Mouse (Mus musculus): ENCODE measurements at regions not wholly inside any gene's neighbourhood (a gene's known extent, or its start where the extent isn't known, plus 50 kb on each side); places are given as distances from the start of the nearest gene placed in this dataset.

DNA sequence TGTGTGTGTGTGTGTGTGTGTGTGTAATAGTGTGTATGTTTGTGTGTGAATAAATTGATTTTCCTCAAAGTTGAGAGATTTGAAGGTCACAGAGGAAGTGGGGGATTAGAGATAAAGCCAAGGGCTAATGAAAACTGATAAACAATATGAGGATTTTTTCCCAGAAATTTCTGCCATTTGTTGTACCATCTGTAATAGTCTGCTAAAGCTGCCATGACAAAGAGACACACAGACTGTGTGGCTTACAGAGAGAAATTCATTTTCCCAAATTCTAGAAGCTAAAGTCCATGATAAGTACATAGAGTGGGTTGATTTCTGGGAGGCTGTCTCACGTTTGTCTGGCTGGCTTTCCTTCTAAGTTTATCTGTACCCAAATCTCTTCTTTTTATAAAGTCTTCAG, 259.6 kb downstream of the Ndufa4 start:
- WGBS: 57% methylated on average over 1 of the region's 1 CpGs
- ATAC-seq (ENCODE audit: insufficient number of reproducible peaks, insufficient read depth, low FRiP score, low TSS enrichment, low read depth): no peak
- no peaks in the 10 kb centered on the region for H3K4me1 ChIP-seq (replicated peaks)
- no peak overlapping the region for H3K27ac ChIP-seq
- no peak overlapping the region for H3K4me2 ChIP-seq
- no peaks in the 10 kb centered on the region for H3K27me3 ChIP-seq
- no peaks in the 10 kb centered on the region for H3K9me3 ChIP-seq
- H3K9ac ChIP-seq (replicated peaks): no peak overlapping the region
- no peak overlapping the region for H3K4me3 ChIP-seq (replicated peaks)
- H3K36me3 ChIP-seq: no peaks in the 10 kb centered on the region

GRCm38 (mm10) chr6:11613331-11613730, 294.0 kb downstream of the Ndufa4 start:
- no peak for ATAC-seq (ENCODE audit: insufficient number of reproducible peaks, insufficient read depth, low FRiP score, low TSS enrichment, low read depth)
- Histone ChIP-seq H3K27ac (no peak overlapping the region), H3K4me2 (no peak overlapping the region), H3K9me3 (no peaks in the 10 kb centered on the region), H3K4me1 (replicated peaks) (no peaks in the 10 kb centered on the region), H3K4me3 (replicated peaks) (no peak overlapping the region), H3K27me3 (no peaks in the 10 kb centered on the region), H3K9ac (replicated peaks) (no peak overlapping the region), H3K36me3 (no peaks in the 10 kb centered on the region)
- 75% methylated on average over 4 of the region's 4 CpGs for WGBS

DNA sequence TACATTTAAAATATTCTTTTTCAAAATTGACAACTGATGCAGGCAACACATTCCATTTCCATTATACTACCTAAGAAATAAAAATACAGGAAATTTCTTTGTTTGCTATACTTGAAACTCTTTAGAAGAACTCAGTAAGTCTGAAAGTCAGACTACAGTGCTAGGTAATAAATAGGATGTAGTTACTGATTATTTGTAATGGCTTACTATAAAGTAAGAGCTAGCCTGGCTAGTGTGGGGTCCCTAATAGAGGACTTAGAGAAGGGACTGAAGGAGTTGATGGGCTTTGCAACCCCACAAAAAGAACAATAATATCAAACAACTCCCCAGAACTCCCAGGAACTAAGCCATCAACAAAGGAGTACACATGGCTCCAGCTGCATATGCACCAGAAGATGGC, 299.1 kb downstream of the Ndufa4 start:
- Histone ChIP-seq H3K36me3 (no peaks in the 10 kb centered on the region), H3K27ac (no peak overlapping the region), H3K9me3 (no peaks in the 10 kb centered on the region), H3K9ac (replicated peaks) (no peak overlapping the region), H3K4me1 (replicated peaks) (no peaks in the 10 kb centered on the region), H3K4me3 (replicated peaks) (no peak overlapping the region), H3K4me2 (no peak overlapping the region), H3K27me3 (no peaks in the 10 kb centered on the region)
- ATAC-seq (ENCODE audit: insufficient number of reproducible peaks, insufficient read depth, low FRiP score, low TSS enrichment, low read depth): no peak

DNA sequence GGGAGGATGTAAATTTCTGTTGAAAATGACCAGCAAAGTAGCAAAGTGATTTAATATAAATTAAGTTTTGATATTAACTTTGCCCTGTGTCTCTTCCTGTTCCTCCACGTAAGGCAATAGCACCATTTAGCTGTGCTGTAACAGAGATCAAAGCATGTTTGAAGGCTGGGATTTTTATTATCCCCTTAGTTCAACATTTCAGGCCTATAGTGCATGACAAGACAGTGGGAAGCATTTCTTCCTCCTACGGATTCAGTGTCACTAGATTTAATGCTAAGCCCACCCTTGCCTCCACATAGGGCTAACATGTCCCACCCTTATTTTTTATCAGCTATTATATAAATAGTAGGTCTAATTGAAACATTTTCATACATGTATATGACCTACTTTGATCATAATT, 299.6 kb downstream of the Ndufa4 start:
- Histone ChIP-seq H3K27ac (no peak overlapping the region), H3K9ac (replicated peaks) (no peak overlapping the region), H3K36me3 (no peaks in the 10 kb centered on the region), H3K9me3 (no peaks in the 10 kb centered on the region), H3K4me3 (replicated peaks) (no peak overlapping the region), H3K27me3 (no peaks in the 10 kb centered on the region), H3K4me1 (replicated peaks) (no peaks in the 10 kb centered on the region), H3K4me2 (no peak overlapping the region)
- 56% methylated on average over 2 of the region's 2 CpGs for WGBS
- no peak for ATAC-seq (ENCODE audit: insufficient number of reproducible peaks, insufficient read depth, low FRiP score, low TSS enrichment, low read depth)

- no peak overlapping the region for H3K27ac ChIP-seq
- no peaks in the 10 kb centered on the region for H3K27me3 ChIP-seq
- H3K9ac ChIP-seq (replicated peaks): no peak overlapping the region
- 57% methylated on average over 3 of the region's 3 CpGs for WGBS
- no peak overlapping the region for H3K4me2 ChIP-seq
- 0 out of 2 replicates have a peak, but pooled peaks cover 3% of the 10 kb centered on the region for H3K9me3 ChIP-seq
- no peak overlapping the region for H3K4me3 ChIP-seq (replicated peaks)
- no peaks in the 10 kb centered on the region for H3K36me3 ChIP-seq
- ATAC-seq (ENCODE audit: insufficient number of reproducible peaks, insufficient read depth, low FRiP score, low TSS enrichment, low read depth): no peak
- no peaks in the 10 kb centered on the region for H3K4me1 ChIP-seq (replicated peaks)
Measured at GRCm38 (mm10) chr6:11606055-11606454, 301.2 kb downstream of the Ndufa4 start.

- WGBS: 79% methylated on average over 4 of the region's 4 CpGs
- Histone ChIP-seq H3K4me1 (replicated peaks) (no peaks in the 10 kb centered on the region), H3K9ac (replicated peaks) (no peak overlapping the region), H3K36me3 (no peaks in the 10 kb centered on the region), H3K9me3 (0 out of 2 replicates have a peak, but pooled peaks cover 3% of the 10 kb centered on the region), H3K4me3 (replicated peaks) (no peak overlapping the region), H3K4me2 (no peak overlapping the region), H3K27me3 (no peaks in the 10 kb centered on the region), H3K27ac (no peak overlapping the region)
- ATAC-seq (ENCODE audit: insufficient number of reproducible peaks, insufficient read depth, low FRiP score, low TSS enrichment, low read depth): no peak
Measured at GRCm38 (mm10) chr6:11605526-11605925, 301.8 kb downstream of the Ndufa4 start.

DNA sequence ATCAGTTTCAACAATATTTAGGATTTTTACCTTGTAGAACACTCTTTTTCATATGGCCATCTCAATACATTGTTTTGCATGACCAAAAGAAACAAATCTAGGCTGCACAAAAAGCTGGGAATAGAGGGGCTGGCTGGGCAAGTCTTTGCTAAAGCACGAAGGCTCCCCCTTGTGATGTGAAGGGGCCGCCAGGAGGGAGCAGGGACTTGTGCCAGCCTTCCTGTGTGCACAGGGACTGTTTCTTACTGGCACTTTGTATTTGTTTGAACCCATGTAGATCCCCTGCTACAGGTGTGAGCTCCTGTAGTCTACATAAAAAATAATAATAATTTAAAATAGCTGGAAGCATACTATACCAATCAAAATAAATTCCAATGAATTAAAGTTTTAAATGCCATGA, 312.4 kb downstream of the Ndufa4 start:
- Histone ChIP-seq H3K4me3 (replicated peaks) (no peak overlapping the region), H3K9me3 (no peaks in the 10 kb centered on the region), H3K27ac (no peak overlapping the region), H3K9ac (replicated peaks) (no peak overlapping the region), H3K36me3 (no peaks in the 10 kb centered on the region), H3K27me3 (no peaks in the 10 kb centered on the region), H3K4me2 (no peak overlapping the region), H3K4me1 (replicated peaks) (peaks cover 12% of the 10 kb centered on the region)
- 22% methylated on average over 2 of the region's 2 CpGs for WGBS
- 0 out of 2 replicates have a peak, but pooled peaks have one; percentile 72 for ATAC-seq (ENCODE audit: insufficient number of reproducible peaks, insufficient read depth, low FRiP score, low TSS enrichment, low read depth)

DNA sequence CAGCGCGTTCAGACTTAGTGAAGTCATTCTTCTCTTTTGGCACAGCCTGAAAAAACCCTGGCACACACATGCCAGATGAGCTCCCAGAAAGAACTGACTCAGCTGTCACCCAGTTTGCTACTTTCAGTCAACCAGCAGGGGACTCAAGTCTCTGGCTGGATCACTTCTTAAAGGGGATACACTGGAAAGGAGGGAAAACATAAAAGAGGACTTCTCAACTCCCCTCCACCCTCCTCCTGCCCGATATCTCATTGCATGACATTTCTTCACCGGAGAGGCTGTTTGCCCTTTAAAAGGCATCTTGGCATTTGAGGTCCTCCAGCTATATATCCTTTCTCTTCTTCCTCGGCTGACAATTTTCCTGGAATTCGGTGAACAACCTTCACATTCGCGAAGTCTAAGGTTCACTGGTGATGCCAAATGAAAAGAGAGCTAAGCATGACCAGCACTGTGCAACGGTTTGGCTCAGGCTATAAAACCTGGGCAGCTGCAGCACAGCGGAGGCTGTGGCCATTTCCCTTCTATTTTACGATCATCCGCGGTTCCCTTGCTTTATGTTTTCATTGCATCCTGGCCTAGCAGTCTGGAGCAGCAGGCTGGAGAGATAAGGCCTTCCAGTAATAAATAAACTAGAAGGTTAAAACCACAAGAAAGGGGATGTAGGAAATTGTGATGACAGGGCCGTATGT, 313.6 kb downstream of the Ndufa4 start:
- Histone ChIP-seq H3K27me3 (no peaks in the 10 kb centered on the region), H3K9me3 (no peaks in the 10 kb centered on the region), H3K4me2 (peak overlapping the region; percentile 45), H3K9ac (replicated peaks) (no peak overlapping the region), H3K27ac (no peak overlapping the region), H3K36me3 (no peaks in the 10 kb centered on the region), H3K4me3 (replicated peaks) (peak overlapping the region; percentile 13; the same call in 1 of the 2 replicates), H3K4me1 (replicated peaks) (peaks cover 12% of the 10 kb centered on the region)
- WGBS: 21% methylated on average over 14 of the region's 14 CpGs
- ATAC-seq (ENCODE audit: insufficient number of reproducible peaks, insufficient read depth, low FRiP score, low TSS enrichment, low read depth): peak; percentile 87; the same call in 1 of the 2 replicates

DNA sequence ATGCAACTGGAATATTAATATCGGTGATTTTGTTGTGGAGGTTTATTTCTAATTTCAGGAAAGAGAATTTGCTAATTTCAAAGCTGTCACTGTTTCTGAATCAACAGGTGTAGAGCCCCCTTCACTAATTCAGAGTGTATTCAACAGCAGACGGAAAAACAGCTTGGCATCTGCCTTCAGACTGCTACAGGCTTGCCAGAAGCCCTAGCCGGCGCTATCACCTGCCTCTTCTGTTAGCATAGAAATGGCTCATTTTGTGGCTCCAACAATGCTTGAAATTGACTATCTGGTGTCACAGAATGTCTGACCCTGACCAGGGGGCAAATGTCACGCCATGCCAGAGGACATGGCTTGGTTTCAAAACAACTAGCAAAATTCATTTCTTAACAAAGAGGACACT, 331.2 kb downstream of the Ndufa4 start:
- Histone ChIP-seq H3K4me2 (no peak overlapping the region), H3K9ac (replicated peaks) (no peak overlapping the region), H3K36me3 (no peaks in the 10 kb centered on the region), H3K27ac (no peak overlapping the region), H3K4me3 (replicated peaks) (no peak overlapping the region), H3K27me3 (no peaks in the 10 kb centered on the region), H3K4me1 (replicated peaks) (no peaks in the 10 kb centered on the region), H3K9me3 (no peaks in the 10 kb centered on the region)
- WGBS: 86% methylated on average over 5 of the region's 5 CpGs
- ATAC-seq (ENCODE audit: insufficient number of reproducible peaks, insufficient read depth, low FRiP score, low TSS enrichment, low read depth): no peak

- Histone ChIP-seq H3K9me3 (no peaks in the 10 kb centered on the region), H3K9ac (replicated peaks) (no peak overlapping the region), H3K27ac (no peak overlapping the region), H3K4me2 (no peak overlapping the region), H3K36me3 (no peaks in the 10 kb centered on the region), H3K4me1 (replicated peaks) (no peaks in the 10 kb centered on the region), H3K27me3 (no peaks in the 10 kb centered on the region), H3K4me3 (replicated peaks) (no peak overlapping the region)
- WGBS: 91% methylated on average over 2 of the region's 2 CpGs
- ATAC-seq (ENCODE audit: insufficient number of reproducible peaks, insufficient read depth, low FRiP score, low TSS enrichment, low read depth): no peak
Measured at GRCm38 (mm10) chr6:11565246-11565645, 342.1 kb downstream of the Ndufa4 start.

DNA sequence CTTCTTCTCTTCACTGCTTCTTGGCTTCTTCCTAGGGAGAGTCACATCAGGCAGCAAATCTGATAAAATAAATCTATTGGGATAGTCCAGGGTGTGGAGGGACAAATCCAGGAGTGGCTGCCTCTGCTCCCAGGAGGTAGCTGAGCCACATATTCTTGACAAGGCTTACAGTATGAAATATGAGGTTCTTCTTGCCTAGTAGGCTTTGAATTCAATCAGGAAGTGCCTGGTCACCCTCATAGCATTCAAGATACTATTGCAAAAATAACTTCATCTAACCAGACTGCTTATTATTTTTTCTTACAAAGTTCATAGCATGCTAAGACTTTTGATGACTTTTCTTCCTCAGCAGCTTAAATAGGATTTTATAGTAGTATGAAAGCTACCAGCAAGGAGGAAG, 356.8 kb downstream of the Ndufa4 start:
- Histone ChIP-seq H3K4me2 (no peak overlapping the region), H3K27ac (no peak overlapping the region), H3K9ac (replicated peaks) (no peak overlapping the region), H3K36me3 (no peaks in the 10 kb centered on the region), H3K9me3 (no peaks in the 10 kb centered on the region), H3K4me3 (replicated peaks) (no peak overlapping the region), H3K4me1 (replicated peaks) (no peaks in the 10 kb centered on the region), H3K27me3 (no peaks in the 10 kb centered on the region)
- ATAC-seq (ENCODE audit: insufficient number of reproducible peaks, insufficient read depth, low FRiP score, low TSS enrichment, low read depth): no peak

- no peaks in the 10 kb centered on the region for H3K36me3 ChIP-seq
- H3K4me2 ChIP-seq: no peak overlapping the region
- H3K4me1 ChIP-seq (replicated peaks): no peaks in the 10 kb centered on the region
- no peaks in the 10 kb centered on the region for H3K9me3 ChIP-seq
- H3K27ac ChIP-seq: no peak overlapping the region
- H3K4me3 ChIP-seq (replicated peaks): no peak overlapping the region
- H3K9ac ChIP-seq (replicated peaks): no peak overlapping the region
- no peaks in the 10 kb centered on the region for H3K27me3 ChIP-seq
- no peak for ATAC-seq (ENCODE audit: insufficient number of reproducible peaks, insufficient read depth, low FRiP score, low TSS enrichment, low read depth)
Measured at GRCm38 (mm10) chr6:11547318-11547717, 360.0 kb downstream of the Ndufa4 start.

All from limb, embryonic 12.5 days (tissue).